Mouse (Mus musculus) small intestine, adult 2 months (tissue): Measurements from ENCODE around the gene 9130409I23Rik. TPM values are rescaled to one million over a fixed set of nuclear protein-coding genes. Genes with fewer than 3 reads are reported as not detected.

Experiments
- H3K27ac ChIP-seq: fragments of 200-500 bp; 2 replicates; pipeline ENCODE4 v1.5.1; 2012; ENCODE audit warnings: low read depth, low read length, control low read depth, inconsistent platforms; ENCODE audit not compliant: insufficient read depth
- H3K27me3 ChIP-seq: fragments of 200-500 bp; 2 replicates; pipeline ENCODE4 v1.6.1; 2012; ENCODE audit warnings: mild to moderate bottlenecking, moderate library complexity, low read length, inconsistent platforms; ENCODE audit not compliant: control insufficient read depth, insufficient read depth
- H3K36me3 ChIP-seq: fragments of 200-500 bp; 2 replicates; pipeline ENCODE4 v1.6.1; 2012; ENCODE audit warnings: mild to moderate bottlenecking, low read length, control low read depth, inconsistent platforms; ENCODE audit not compliant: control insufficient read depth, insufficient read depth
- H3K4me1 ChIP-seq: fragments of 200-500 bp; 2 replicates; pipeline ENCODE4 v1.6.1; 2012; ENCODE audit warnings: low read length, inconsistent platforms, mixed read lengths; ENCODE audit not compliant: control insufficient read depth, insufficient read depth, insufficient read length
- H3K4me3 ChIP-seq: fragments of 200-500 bp; 2 replicates; pipeline ENCODE4 v1.5.1; 2012; ENCODE audit warnings: low read depth, mild to moderate bottlenecking, control low read depth, inconsistent platforms, low read length, moderate library complexity
- CTCF ChIP-seq: fragments of 200-500 bp; IDR thresholded peaks from 2 replicates; pipeline ENCODE4 v1.5.1; 2012; ENCODE audit warnings: low read depth, mild to moderate bottlenecking, control low read depth, inconsistent platforms, low read length, moderate library complexity, mixed read lengths; ENCODE audit not compliant: insufficient replicate concordance, insufficient read length; ENCODE audit errors: extremely low read depth
- POLR2A ChIP-seq: fragments of 200-500 bp; IDR thresholded peaks from 2 replicates; pipeline ENCODE4 v1.6.1; 2012; ENCODE audit warnings: low read depth, mild to moderate bottlenecking, control low read depth, inconsistent platforms, low read length, moderate library complexity
- WGBS: fragments of 180-500 bp; shearing (Covaris S2); methylation state at CpG from one replicate; pipeline ENCODE4 v1.1.7; 2018; 5-methylcytosine and 5-hydroxymethylcytosine counted together
- polyA plus RNA-seq: library from polyadenylated mRNA; depleted of rRNA; stranded (reverse); fragments of >200 nt; gene quantifications from 2 replicates; pipeline ENCODE4 v1.2.3, GENCODE M21; 2012; rRNA removed

The 9130409I23Rik gene
- polyA plus RNA-seq = not detected in 2 replicates

- Histone ChIP-seq H3K4me3 (no peak within 1 kb of the TSS), H3K27ac (no peak within 1 kb of the TSS), H3K27me3 (no peaks in the 10 kb centered on the region), H3K4me1 (peaks cover 3% of the 10 kb centered on the region; the same call in 1 of the 2 replicates), H3K36me3 (no peaks in the 10 kb centered on the region)
- TF ChIP-seq POLR2A = no peak
- WGBS = 65% methylated on average over 6 of the region's 6 CpGs
Observed at GRCm38 (mm10) chr1:181050937-181051336, at the start of gene 9130409I23Rik. TSS of gene 9130409I23Rik (plus strand) at chr1:181051237.

- TF ChIP-seq POLR2A = no peak
- TF ChIP-seq CTCF = no peak
- WGBS = 94% methylated on average over 3 of the region's 3 CpGs
- no peak overlapping the region for H3K27ac ChIP-seq
- no peaks in the 10 kb centered on the region for H3K27me3 ChIP-seq
- H3K4me3 ChIP-seq = no peak overlapping the region
- H3K36me3 ChIP-seq = no peaks in the 10 kb centered on the region
- peaks cover 7% of the 10 kb centered on the region; the same call in 1 of the 2 replicates for H3K4me1 ChIP-seq
Observed at GRCm38 (mm10) chr1:181001621-181002020, 49.4 kb upstream of the 9130409I23Rik start.

- Histone ChIP-seq H3K4me1 (peaks cover 7% of the 10 kb centered on the region; the same call in 1 of the 2 replicates), H3K36me3 (no peaks in the 10 kb centered on the region), H3K27me3 (no peaks in the 10 kb centered on the region), H3K4me3 (no peak overlapping the region), H3K27ac (no peak overlapping the region)
- WGBS = 87% methylated on average over 2 of the region's 2 CpGs
- TF ChIP-seq POLR2A (no peak), CTCF (no peak)
Observed at GRCm38 (mm10) chr1:181003790-181004189, 47.2 kb upstream of the 9130409I23Rik start.

- Histone ChIP-seq H3K4me3 (no peak overlapping the region), H3K27ac (peak overlapping the region; percentile 12; the same call in 1 of the 2 replicates), H3K27me3 (no peaks in the 10 kb centered on the region), H3K4me1 (peaks cover 9% of the 10 kb centered on the region), H3K36me3 (no peaks in the 10 kb centered on the region)
- WGBS = 38% methylated on average over 8 of the region's 8 CpGs
- TF ChIP-seq POLR2A = no peak
- TF ChIP-seq CTCF = no peak
Observed at GRCm38 (mm10) chr1:181005331-181005730, 45.7 kb upstream of the 9130409I23Rik start.

GRCm38 (mm10) chr1:181007831-181008230, 43.2 kb upstream of the 9130409I23Rik start:
- H3K27ac ChIP-seq = no peak overlapping the region
- no peaks in the 10 kb centered on the region for H3K27me3 ChIP-seq
- H3K4me3 ChIP-seq = no peak overlapping the region
- peaks cover 11% of the 10 kb centered on the region for H3K4me1 ChIP-seq
- WGBS = 85% methylated on average over 6 of the region's 6 CpGs
- no peaks in the 10 kb centered on the region for H3K36me3 ChIP-seq
- no peak for TF ChIP-seq POLR2A
- TF ChIP-seq CTCF = no peak

- no peak for TF ChIP-seq CTCF
- TF ChIP-seq POLR2A = no peak
- 83% methylated on average over 2 of the region's 2 CpGs for WGBS
- no peak overlapping the region for H3K4me3 ChIP-seq
- H3K4me1 ChIP-seq = peaks cover 11% of the 10 kb centered on the region
- H3K36me3 ChIP-seq = no peaks in the 10 kb centered on the region
- no peak overlapping the region for H3K27ac ChIP-seq
- H3K27me3 ChIP-seq = no peaks in the 10 kb centered on the region
Observed at GRCm38 (mm10) chr1:181008266-181008665, 42.8 kb upstream of the 9130409I23Rik start.

- no peak overlapping the region for H3K27ac ChIP-seq
- TF ChIP-seq CTCF = no peak
- TF ChIP-seq POLR2A = no peak
- H3K36me3 ChIP-seq = no peaks in the 10 kb centered on the region
- no peak overlapping the region for H3K4me3 ChIP-seq
- 86% methylated on average over 4 of the region's 4 CpGs for WGBS
- H3K4me1 ChIP-seq = peaks cover 14% of the 10 kb centered on the region
- H3K27me3 ChIP-seq = no peaks in the 10 kb centered on the region
Observed at GRCm38 (mm10) chr1:181009011-181009590, 41.9 kb upstream of the 9130409I23Rik start.
